Mouse (Mus musculus) megakaryocyte, embryonic 14.5 days (primary cell): ENCODE data around the gene Polg2.

Experiments used
- FLI1 ChIP-seq: IDR thresholded peaks from 2 replicates; pipeline ENCODE4 v1.6.1; 2012; ENCODE audit warnings: low read length, inconsistent platforms, mixed read lengths
- GATA1 ChIP-seq: IDR thresholded peaks from 3 replicates; pipeline ENCODE4 v1.6.1; 2012; ENCODE audit warnings: mixed read lengths, low read length, inconsistent platforms, borderline replicate concordance

GRCm38 (mm10) chr11:106778132-106778531 is 1.2 kb downstream of the Polg2 start:
- TF ChIP-seq GATA1: no peak
- TF ChIP-seq FLI1: no peak
